Mouse (Mus musculus) neutrophil, adult 83 days (primary cell): ENCODE results near the gene Dgkh. TPM values are rescaled to one million over a fixed set of nuclear protein-coding genes. Genes with fewer than 3 reads are reported as not detected.

ENCODE experiments used
- total RNA-seq, 2 experiments: library from RNA; stranded (reverse); gene quantifications; one replicate each; pipeline ENCODE4 v1.2.4; 2023

Gene Dgkh
- total RNA-seq: 10 to 100 TPM; 27.0 to 31.7 TPM

GRCm38 (mm10) chr14:78732617-78733312 lies at the start of gene Dgkh:
Dgkh (minus strand) TSS chr14:78732776.

GRCm38 (mm10) chr14:78536281-78537165 lies 196.1 kb downstream of the Dgkh start, which contains the start of gene Akap11:
Akap11 (minus strand) TSS chr14:78536808.

Other genes with a start within 250 kb of the Dgkh start
- 10 to 100 TPM; 27.1 to 28.7 TPM for gene Akap11, start 196.0 kb downstream of the Dgkh start, total RNA-seq
- gene Vwa8, start 116.3 kb upstream of the Dgkh start, total RNA-seq: 10 to 100 TPM in 1 of 2 experiments, 1 to 10 TPM in 1; 9.4 to 11.3 TPM